Mouse (Mus musculus) cortical plate, adult 2 months (tissue): ENCODE results near the gene Capn6. TPM values are rescaled to one million over a fixed set of nuclear protein-coding genes. Genes with fewer than 3 reads are reported as not detected.
A peak's percentile ranks its signal among the peaks of the same experiment; 100 is the strongest.

Source experiments
- H3K27ac ChIP-seq: fragments of 200-500 bp; 2 replicates; pipeline ENCODE4 v1.5.1; 2012; ENCODE audit warnings: low read length, control low read depth, inconsistent platforms; ENCODE audit not compliant: insufficient read depth
- H3K4me1 ChIP-seq: fragments of 200-500 bp; 2 replicates; pipeline ENCODE4 v1.6.1; 2011; ENCODE audit warnings: low read length; ENCODE audit not compliant: control insufficient read depth, insufficient read depth
- H3K4me3 ChIP-seq: fragments of 200-500 bp; 2 replicates; pipeline ENCODE4 v1.5.1; 2011; ENCODE audit warnings: mild to moderate bottlenecking, low read length, control low read depth; ENCODE audit not compliant: insufficient read depth
- CTCF ChIP-seq: fragments of 200-500 bp; IDR thresholded peaks from 2 replicates; pipeline ENCODE4 v1.5.1; 2011; ENCODE audit warnings: mild to moderate bottlenecking, control low read depth, low read length; ENCODE audit not compliant: insufficient read depth; ENCODE audit errors: extremely low read depth
- POLR2A ChIP-seq: fragments of 200-500 bp; IDR thresholded peaks from 2 replicates; pipeline ENCODE4 v1.6.1; 2011; ENCODE audit warnings: mild to moderate bottlenecking, low read length, control low read depth; ENCODE audit not compliant: insufficient read depth; ENCODE audit errors: extremely low read depth
- polyA plus RNA-seq: library from polyadenylated mRNA; depleted of rRNA; stranded (reverse); fragments of >200 nt; gene quantifications from 2 replicates; pipeline ENCODE4 v1.2.3, GENCODE M21; 2012; rRNA removed

The Capn6 gene
- 4.6 and 5.8 TPM in 2 replicates for polyA plus RNA-seq

- no peaks in the 10 kb centered on the region for H3K4me1 ChIP-seq
- no peak within 1 kb of the TSS for H3K4me3 ChIP-seq
- H3K27ac ChIP-seq: no peak within 1 kb of the TSS
- TF ChIP-seq CTCF: no peak
- no peak for TF ChIP-seq POLR2A
Observed at GRCm38 (mm10) chrX:143827212-143827611, at the start of gene Capn6. Gene Capn6 (minus strand): TSS chrX:143827414.

- H3K4me3 ChIP-seq: no peak overlapping the region
- no peak overlapping the region for H3K27ac ChIP-seq
- TF ChIP-seq CTCF (no peak), POLR2A (no peak)
- H3K4me1 ChIP-seq: no peaks in the 10 kb centered on the region
Observed at GRCm38 (mm10) chrX:143867129-143867664, 40.0 kb upstream of the Capn6 start.

DNA sequence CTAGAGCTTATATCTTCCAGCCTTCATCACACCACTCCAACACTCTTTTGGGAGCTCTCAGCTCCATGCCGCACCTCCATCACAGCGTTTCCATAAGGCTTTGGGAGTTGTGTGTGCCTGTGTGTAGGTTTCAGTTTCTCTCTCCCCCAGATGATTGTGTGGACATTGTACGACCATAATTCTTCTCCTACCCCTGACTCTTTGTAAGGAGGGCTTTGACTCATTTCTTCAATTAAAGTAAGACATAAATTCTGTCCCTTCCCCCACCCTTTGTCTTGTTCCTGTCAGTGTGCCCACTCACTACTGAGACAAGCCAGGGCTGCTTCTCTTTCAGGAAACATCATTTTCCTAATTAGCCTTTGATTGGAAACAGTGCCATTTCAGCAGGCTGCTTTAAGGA lies 24.1 kb upstream of the Capn6 start:
- H3K4me3 ChIP-seq: no peak overlapping the region
- TF ChIP-seq CTCF (no peak), POLR2A (no peak)
- H3K27ac ChIP-seq: no peak overlapping the region
- H3K4me1 ChIP-seq: no peaks in the 10 kb centered on the region; the same call in 1 of the 2 replicates

GRCm38 (mm10) chrX:143849969-143850368 lies 22.8 kb upstream of the Capn6 start:
- Histone ChIP-seq H3K4me3 (no peak overlapping the region), H3K27ac (peak overlapping the region; percentile 56; the same call in 1 of the 2 replicates), H3K4me1 (no peaks in the 10 kb centered on the region; the same call in 1 of the 2 replicates)
- TF ChIP-seq POLR2A (no peak), CTCF (no peak)

GRCm38 (mm10) chrX:143846637-143847036 lies 19.4 kb upstream of the Capn6 start:
- Histone ChIP-seq H3K4me1 (no peaks in the 10 kb centered on the region; the same call in 1 of the 2 replicates), H3K4me3 (no peak overlapping the region), H3K27ac (no peak overlapping the region)
- TF ChIP-seq POLR2A: no peak
- TF ChIP-seq CTCF: no peak

DNA sequence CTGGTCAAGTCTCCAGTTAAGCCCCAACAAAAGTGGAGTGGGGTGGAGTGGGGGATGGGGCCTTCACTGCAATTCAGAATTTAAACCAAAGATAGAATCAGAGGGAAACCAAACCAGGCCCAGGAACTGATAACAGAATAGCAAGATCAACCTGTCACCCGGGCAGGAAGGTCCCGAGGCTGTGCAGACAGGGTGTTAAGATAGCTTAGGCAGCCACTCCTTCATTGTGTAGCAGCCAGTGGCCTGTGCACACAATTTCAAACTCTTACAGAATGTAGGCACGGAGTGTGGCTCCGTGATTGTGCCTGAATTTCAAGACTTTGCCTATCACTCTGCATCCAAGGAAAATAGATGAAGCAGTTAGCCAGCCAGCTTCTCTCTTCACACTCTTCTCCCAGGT lies 693 bp downstream of the Capn6 start:
- no peaks in the 10 kb centered on the region for H3K4me1 ChIP-seq
- no peak for TF ChIP-seq POLR2A
- TF ChIP-seq CTCF: no peak
- no peak overlapping the region for H3K4me3 ChIP-seq
- H3K27ac ChIP-seq: no peak overlapping the region

DNA sequence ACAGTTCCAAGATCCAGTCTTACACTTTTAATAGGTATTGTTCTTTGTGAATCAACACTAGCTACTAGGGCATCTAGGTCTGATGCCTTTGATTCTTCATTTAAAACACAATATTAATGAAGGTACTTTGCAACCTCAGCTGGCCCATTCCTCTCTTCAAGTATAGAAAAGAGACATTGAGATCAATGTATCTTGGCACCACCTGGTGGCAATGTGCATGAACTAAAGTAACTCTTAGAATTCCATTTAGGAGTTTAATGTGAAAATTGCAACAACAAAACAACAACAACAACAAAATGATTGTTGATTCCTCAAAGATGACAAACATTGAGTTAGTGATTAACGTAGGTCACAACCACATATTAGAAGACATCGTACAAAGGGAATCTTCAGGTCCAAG lies 8.3 kb downstream of the Capn6 start:
- no peak for TF ChIP-seq POLR2A
- no peak for TF ChIP-seq CTCF
- Histone ChIP-seq H3K4me3 (no peak overlapping the region), H3K27ac (no peak overlapping the region), H3K4me1 (no peaks in the 10 kb centered on the region)

GRCm38 (mm10) chrX:143815948-143816347 lies 11.3 kb downstream of the Capn6 start:
- Histone ChIP-seq H3K4me1 (no peaks in the 10 kb centered on the region), H3K27ac (no peak overlapping the region), H3K4me3 (no peak overlapping the region)
- no peak for TF ChIP-seq CTCF
- TF ChIP-seq POLR2A: no peak

DNA sequence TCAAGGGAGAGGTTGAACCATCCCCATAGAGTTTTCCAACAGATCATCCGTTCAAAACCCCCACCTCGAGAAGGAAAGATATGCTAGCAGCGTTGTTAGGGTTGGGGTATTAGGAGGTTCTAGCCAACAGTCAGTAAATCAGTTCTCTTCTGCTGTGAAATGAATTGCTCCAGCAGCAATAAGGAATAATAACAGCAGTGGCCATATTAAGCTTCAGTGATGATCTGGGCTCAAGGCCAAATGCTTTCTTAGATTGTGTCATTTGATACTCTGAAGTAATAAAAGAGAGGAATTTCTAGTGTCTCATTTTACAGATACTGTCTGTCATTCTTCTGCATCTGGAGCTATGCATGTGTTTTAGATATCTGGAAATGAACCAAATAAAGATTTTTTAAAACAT lies 64.7 kb downstream of the Capn6 start:
- Histone ChIP-seq H3K27ac (no peak overlapping the region), H3K4me1 (no peaks in the 10 kb centered on the region), H3K4me3 (no peak overlapping the region)
- no peak for TF ChIP-seq CTCF
- TF ChIP-seq POLR2A: no peak

Other genes with a start within 250 kb of the Capn6 start
- gene Dcx, start 105.9 kb upstream of the Capn6 start, polyA plus RNA-seq: 17.2 and 18.0 TPM in 2 replicates